Mouse (Mus musculus) right cerebral cortex, adult 18-20 months (tissue): ENCODE measurements around the gene Amotl1.
"Not testable (repeated sequence)": the region's sequence is repeated elsewhere in the genome, so short reads cannot be mapped to it uniquely, and the experiment has no call there.

Source experiments
- DNase-seq: peaks from one replicate; pipeline ENCODE4 v3.0.0; 2022; ENCODE audit warnings: mixed read lengths

The Amotl1 gene

DNA sequence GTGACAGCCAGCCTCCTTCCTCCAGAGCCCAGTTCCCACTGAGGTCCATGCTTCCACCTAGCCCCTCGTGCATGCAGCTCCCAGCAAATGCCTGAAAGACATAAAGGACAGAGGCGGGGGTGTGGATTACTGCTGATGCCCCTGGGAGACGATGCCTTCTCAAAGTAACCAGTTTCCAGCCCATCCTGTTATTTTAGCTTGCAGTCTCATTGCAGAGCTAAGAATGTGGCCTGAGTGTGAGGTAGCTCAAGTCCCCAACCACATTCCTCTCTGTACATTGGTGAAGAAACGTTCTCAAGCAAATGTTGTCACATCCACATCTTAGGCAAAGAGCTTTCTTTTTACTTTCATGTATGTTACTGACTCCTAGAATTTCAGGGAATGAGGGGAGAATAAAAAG is at the start of gene Amotl1:
Gene Amotl1 (minus strand): TSS at position 101 of the 400 bp plus-strand sequence.
- no peak for DNase-seq

DNA sequence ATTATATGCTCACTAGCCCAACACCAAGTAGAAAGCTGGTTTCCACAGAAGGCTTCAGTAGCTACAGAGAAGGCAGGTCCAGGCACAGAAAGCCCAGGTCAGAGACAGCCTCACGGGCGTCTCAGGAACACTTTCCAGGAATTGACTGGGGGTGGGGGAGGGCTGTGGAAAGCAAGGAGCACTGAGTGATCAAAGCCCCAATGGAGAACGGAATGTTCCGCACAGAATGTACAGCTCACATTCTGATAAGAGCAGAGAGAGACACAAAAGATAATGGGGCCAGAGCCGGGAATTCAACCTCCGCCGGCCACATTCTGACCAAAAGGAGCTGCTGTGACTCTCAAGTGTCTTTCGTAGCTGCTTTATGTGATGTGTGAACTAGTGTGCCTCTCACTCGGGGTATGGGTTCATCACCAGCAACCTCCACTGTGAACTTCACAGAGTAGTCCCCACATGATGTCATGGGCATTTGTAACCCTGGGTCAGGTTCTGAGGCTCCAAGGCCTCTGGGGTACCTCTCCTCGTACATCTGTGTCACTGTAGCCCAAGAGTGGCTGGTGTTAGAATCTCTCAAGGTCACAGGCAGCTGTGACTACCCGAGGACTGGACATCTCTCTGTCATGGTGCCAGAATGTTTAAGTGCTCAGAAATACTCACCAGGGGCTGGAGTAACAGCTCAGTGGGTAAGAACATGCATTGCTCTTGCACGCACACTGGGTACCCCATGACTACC is 44.7 kb upstream of the Amotl1 start:
- no peak for DNase-seq

DNA sequence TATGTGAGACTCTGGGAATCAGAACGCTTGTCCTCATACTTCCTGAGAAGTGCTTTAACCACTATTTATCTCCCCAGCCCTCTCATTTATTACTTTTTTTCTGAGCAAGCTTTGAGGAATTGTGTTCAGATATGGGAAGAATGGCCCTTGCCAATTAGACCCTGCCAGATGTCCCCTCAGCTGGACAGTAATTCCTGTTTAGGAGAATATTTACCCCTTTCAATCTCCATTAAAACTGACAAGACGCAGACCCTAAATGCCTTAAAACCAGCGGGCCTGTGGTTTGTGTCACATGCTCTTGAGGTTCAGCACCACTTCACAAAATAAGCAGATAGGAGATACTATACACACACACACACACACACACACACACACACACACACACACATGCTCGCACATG is 39.5 kb upstream of the Amotl1 start:
- DNase-seq: no peak

DNA sequence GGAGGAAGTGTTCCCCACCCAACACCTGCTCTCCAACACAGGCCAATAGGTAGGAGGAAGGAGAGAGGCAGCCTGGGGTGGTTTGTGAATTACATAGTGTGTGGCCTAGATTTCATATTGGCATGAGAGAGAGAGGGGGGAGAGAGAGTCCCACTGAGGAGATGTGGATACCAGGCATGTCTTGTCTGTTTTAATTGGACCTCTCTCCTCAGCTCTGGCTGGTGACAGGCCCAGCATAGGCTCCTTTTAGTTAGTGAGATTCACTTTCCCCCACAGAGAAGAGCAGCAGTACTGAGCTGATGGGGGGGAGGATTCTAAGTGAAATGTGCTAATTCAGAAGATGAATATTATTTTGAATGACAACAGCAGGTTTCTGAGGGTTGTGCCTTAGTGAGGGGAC is 37.9 kb upstream of the Amotl1 start:
- no peak for DNase-seq

DNA sequence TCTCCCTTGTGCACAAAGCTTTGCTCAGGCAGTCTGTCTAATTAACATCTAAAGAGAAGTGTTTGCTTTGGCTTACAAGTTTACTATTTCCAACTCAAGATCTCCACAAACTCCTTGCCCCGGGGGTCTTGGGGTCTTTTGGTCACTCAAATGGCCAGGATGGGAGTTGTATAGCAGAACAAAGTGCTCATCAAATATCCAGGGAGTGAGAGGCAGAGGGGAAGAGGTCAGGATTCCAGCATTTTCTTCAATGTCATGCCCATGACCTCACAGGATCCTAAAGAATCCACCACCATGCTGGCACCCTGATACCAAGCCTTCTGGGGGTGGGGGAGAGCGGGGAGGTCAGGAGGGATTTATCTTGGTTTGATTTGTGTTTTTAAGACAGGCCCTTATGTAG is 35.7 kb upstream of the Amotl1 start:
- no peak for DNase-seq

- no peak for DNase-seq
Measured at GRCm38 (mm10) chr9:14675707-14676691, 31.1 kb upstream of the Amotl1 start.

- DNase-seq: peak; percentile 27
Measured at GRCm38 (mm10) chr9:14674506-14674905, 29.6 kb upstream of the Amotl1 start.

DNA sequence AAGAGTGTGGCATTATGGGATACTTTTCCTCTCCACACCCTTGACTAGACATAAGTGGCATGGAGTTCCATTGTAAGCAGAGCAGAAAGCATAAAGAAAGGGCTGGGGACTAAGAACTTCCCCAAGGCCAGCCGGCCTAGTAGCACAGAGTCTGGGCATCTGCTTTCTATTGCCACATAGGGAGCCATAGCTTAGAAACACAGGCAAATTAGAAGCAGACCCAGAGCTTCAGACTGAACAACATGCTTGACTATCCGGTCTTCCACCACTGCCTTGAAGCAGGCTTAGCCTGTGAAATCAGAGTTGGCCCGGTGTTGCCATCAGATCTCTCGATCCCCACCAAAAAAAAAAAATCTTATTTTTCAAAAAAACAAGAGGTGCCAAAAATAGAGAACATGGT is 28.3 kb upstream of the Amotl1 start:
- no peak for DNase-seq

- not testable (repeated sequence) for DNase-seq
Measured at GRCm38 (mm10) chr9:14671965-14672364, 27.1 kb upstream of the Amotl1 start.

DNA sequence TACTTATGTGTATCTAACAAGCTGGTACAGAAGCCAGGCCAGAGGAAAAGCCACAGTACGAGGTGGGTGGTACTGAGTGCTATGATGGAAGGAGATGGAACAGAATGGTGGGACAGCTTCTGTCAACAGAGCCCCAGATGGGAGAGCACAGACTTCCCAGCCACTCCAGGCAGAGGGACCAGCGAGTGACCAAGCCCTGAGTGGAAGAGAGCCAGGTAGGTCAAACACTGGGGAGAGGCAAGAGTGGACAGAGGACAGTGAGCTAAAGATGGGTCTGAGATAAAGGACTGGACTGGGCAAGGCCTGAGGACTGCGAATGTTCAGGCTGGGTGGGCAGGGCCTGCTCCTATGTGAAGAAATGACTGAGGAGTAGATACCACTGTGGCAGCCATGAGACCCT is 23.5 kb upstream of the Amotl1 start:
- DNase-seq: no peak

- DNase-seq: no peak
Measured at GRCm38 (mm10) chr9:14666071-14666470, 21.2 kb upstream of the Amotl1 start.

- DNase-seq: no peak
Measured at GRCm38 (mm10) chr9:14663591-14663990, 18.7 kb upstream of the Amotl1 start.

- no peak for DNase-seq
Measured at GRCm38 (mm10) chr9:14662876-14663275, 18.0 kb upstream of the Amotl1 start.

- no peak for DNase-seq
Measured at GRCm38 (mm10) chr9:14662138-14662537, 17.3 kb upstream of the Amotl1 start.

DNA sequence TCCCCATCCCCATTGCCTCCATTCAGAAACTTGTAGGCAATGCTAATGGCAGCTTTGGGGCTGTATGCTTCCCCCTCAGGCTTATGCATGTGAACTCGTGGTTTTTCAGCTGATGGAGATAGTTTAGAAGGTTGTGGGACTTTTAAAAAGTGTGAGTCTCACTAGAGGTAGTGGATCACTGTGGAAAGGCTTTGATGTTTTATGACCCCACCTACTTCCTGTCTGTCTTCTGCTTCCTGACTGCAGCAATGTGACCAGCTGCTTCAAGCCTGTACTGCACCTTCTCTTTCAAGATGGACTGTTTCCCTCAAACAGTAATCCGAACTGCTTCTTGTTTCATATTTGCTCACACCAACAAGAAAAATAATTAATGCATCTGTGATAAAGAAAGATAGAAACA is 13.1 kb upstream of the Amotl1 start:
- no peak for DNase-seq

DNA sequence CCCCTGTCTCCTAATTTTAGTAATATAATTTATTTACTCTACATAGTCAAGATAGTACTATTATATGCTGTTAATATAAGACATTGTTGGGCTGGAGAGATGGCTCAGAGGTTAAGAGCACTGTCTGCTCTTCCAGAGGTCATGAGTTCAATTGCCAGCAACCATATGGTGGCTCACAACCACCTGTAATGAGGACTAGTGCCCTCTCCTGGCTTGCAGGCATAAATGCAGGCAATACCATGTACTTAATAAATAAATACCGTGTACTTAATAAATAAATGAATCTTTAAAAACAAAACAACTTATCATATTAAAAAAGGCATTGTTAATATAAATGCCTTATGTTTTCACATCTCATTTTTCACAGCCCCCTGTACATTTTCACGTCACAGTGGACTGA is 9.2 kb upstream of the Amotl1 start:
- DNase-seq: no peak

GRCm38 (mm10) chr9:14652761-14653160 is 7.9 kb upstream of the Amotl1 start:
- DNase-seq: no peak

- DNase-seq: no peak
Measured at GRCm38 (mm10) chr9:14647849-14648248, 3.0 kb upstream of the Amotl1 start.

GRCm38 (mm10) chr9:14646641-14647040 is 1.8 kb upstream of the Amotl1 start:
- no peak for DNase-seq

- DNase-seq: no peak
Measured at GRCm38 (mm10) chr9:14646061-14646460, 1.2 kb upstream of the Amotl1 start.

- no peak for DNase-seq
Measured at GRCm38 (mm10) chr9:14643328-14643727, 1.5 kb downstream of the Amotl1 start.

- DNase-seq: no peak
Measured at GRCm38 (mm10) chr9:14642251-14643021, 2.4 kb downstream of the Amotl1 start.
